Mouse (Mus musculus): ENCODE measurements around the gene Nmnat3. TPM values are rescaled to one million over a fixed set of nuclear protein-coding genes. Genes with fewer than 3 reads are reported as not detected.
A peak's percentile ranks its signal among the peaks of the same experiment; 100 is the strongest.

Gene Nmnat3
- total and polyA plus RNA-seq, 3 experiments: 16.0 to 19.3 (median 17.5) TPM

GRCm38 (mm10) chr9:98421903-98422302 lies 134.7 kb downstream of the Nmnat3 start:
- H3K27ac ChIP-seq: no peak overlapping the region
- TF ChIP-seq POLR2A (IDR thresholded peaks at IDR 0.05; ENCODE audit: insufficient read depth, low read depth, low read length) (no peak), CTCF (IDR thresholded peaks at IDR 0.05) (no peak), EP300 (IDR thresholded peaks at IDR 0.05; ENCODE audit: insufficient read depth, low read depth, low read length) (no peak)
- WGBS: 65% methylated on average over 3 of the region's 3 CpGs
- DNase-seq: no peak
- H3K4me3 ChIP-seq: no peak overlapping the region
- H3K4me1 ChIP-seq (ENCODE audit: control insufficient read depth, insufficient read depth, low read length): no peaks in the 10 kb centered on the region; the same call in 1 of the 2 replicates
- no peak overlapping the region for H3K9ac ChIP-seq (ENCODE audit: low read depth, low read length)
- intact Hi-C loops (cut with DNase I): no loop called here
- H3K79me2 ChIP-seq (replicated peaks; ENCODE audit: control insufficient read depth, insufficient read depth, low read length): no peaks in the 10 kb centered on the region
- no peaks in the 10 kb centered on the region; the same call in 1 of the 2 replicates for H3K27me3 ChIP-seq (ENCODE audit: control insufficient read depth, insufficient read depth, low read length)
- no peaks in the 10 kb centered on the region for H3K36me3 ChIP-seq (ENCODE audit: control insufficient read depth, insufficient read depth, low read length)

GRCm38 (mm10) chr9:98422656-98423055 lies 135.4 kb downstream of the Nmnat3 start, which contains the start of gene Rbp1:
Gene Rbp1, plus strand, starts transcription at chr9:98422961.
- H3K36me3 ChIP-seq (ENCODE audit: control insufficient read depth, insufficient read depth, low read length): no peaks in the 10 kb centered on the region
- TF ChIP-seq EP300 (IDR thresholded peaks at IDR 0.05; ENCODE audit: insufficient read depth, low read depth, low read length) (no peak), POLR2A (IDR thresholded peaks at IDR 0.05; ENCODE audit: insufficient read depth, low read depth, low read length) (no peak), CTCF (IDR thresholded peaks at IDR 0.05) (no peak)
- no peak within 1 kb of the TSS for H3K4me3 ChIP-seq
- no peaks in the 10 kb centered on the region; the same call in 1 of the 2 replicates for H3K27me3 ChIP-seq (ENCODE audit: control insufficient read depth, insufficient read depth, low read length)
- H3K9ac ChIP-seq (ENCODE audit: low read depth, low read length): no peak within 1 kb of the TSS
- H3K4me1 ChIP-seq (ENCODE audit: control insufficient read depth, insufficient read depth, low read length): no peaks in the 10 kb centered on the region; the same call in 1 of the 2 replicates
- intact Hi-C loops (cut with DNase I): no loop called here
- 84% methylated on average over 5 of the region's 5 CpGs for WGBS
- H3K79me2 ChIP-seq (replicated peaks; ENCODE audit: control insufficient read depth, insufficient read depth, low read length): no peaks in the 10 kb centered on the region
- DNase-seq: no peak
- H3K27ac ChIP-seq: no peak within 1 kb of the TSS

- Histone ChIP-seq H3K9ac (ENCODE audit: low read depth, low read length) (no peak overlapping the region), H3K4me3 (no peak overlapping the region), H3K79me2 (replicated peaks; ENCODE audit: control insufficient read depth, insufficient read depth, low read length) (no peaks in the 10 kb centered on the region), H3K4me1 (ENCODE audit: control insufficient read depth, insufficient read depth, low read length) (peaks cover 2% of the 10 kb centered on the region; the same call in 1 of the 2 replicates), H3K36me3 (ENCODE audit: control insufficient read depth, insufficient read depth, low read length) (no peaks in the 10 kb centered on the region), H3K27ac (no peak overlapping the region), H3K27me3 (ENCODE audit: control insufficient read depth, insufficient read depth, low read length) (no peaks in the 10 kb centered on the region; the same call in 1 of the 2 replicates)
- intact Hi-C loops (cut with DNase I): no loop called here
- TF ChIP-seq POLR2A (IDR thresholded peaks at IDR 0.05; ENCODE audit: insufficient read depth, low read depth, low read length): no peak
- TF ChIP-seq EP300 (IDR thresholded peaks at IDR 0.05; ENCODE audit: insufficient read depth, low read depth, low read length): no peak
- TF ChIP-seq CTCF (IDR thresholded peaks at IDR 0.05): no peak
- 32% methylated on average over 4 of the region's 4 CpGs for WGBS
- DNase-seq: no peak
Measured at GRCm38 (mm10) chr9:98423691-98424090, 136.5 kb downstream of the Nmnat3 start.

DNA sequence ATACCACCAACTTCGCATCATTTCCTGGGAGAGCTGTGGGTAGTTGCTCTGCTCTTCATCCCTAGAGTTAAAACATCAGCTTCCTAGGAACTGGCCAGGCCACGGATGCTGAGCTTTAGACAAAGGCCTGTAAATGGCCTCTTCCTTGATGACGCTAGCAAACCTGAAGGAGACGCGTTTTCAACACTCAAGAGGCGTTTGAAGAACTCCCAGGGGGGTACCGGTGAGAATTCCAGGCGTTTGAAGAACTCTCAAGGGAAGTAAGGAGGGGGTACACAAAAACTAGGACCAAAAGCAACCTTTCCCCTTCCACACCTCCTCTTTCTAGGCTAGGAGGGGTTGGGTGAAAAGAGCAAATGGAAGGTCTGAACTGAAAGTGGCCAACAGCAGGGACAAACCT lies 137.1 kb downstream of the Nmnat3 start:
- Histone ChIP-seq H3K27ac (0 out of 2 replicates have a peak overlapping the region, but pooled peaks have one; percentile 38), H3K9ac (ENCODE audit: low read depth, low read length) (no peak overlapping the region), H3K27me3 (ENCODE audit: control insufficient read depth, insufficient read depth, low read length) (no peaks in the 10 kb centered on the region; the same call in 1 of the 2 replicates), H3K79me2 (replicated peaks; ENCODE audit: control insufficient read depth, insufficient read depth, low read length) (no peaks in the 10 kb centered on the region), H3K36me3 (ENCODE audit: control insufficient read depth, insufficient read depth, low read length) (no peaks in the 10 kb centered on the region), H3K4me3 (peak overlapping the region; percentile 52; the same call in 1 of the 2 replicates), H3K4me1 (ENCODE audit: control insufficient read depth, insufficient read depth, low read length) (peaks cover 6% of the 10 kb centered on the region)
- DNase-seq: no peak
- intact Hi-C loops (cut with DNase I): no loop called here
- WGBS: 10% methylated on average over 8 of the region's 8 CpGs
- TF ChIP-seq CTCF (IDR thresholded peaks at IDR 0.05) (no peak), POLR2A (IDR thresholded peaks at IDR 0.05; ENCODE audit: insufficient read depth, low read depth, low read length) (no peak), EP300 (IDR thresholded peaks at IDR 0.05; ENCODE audit: insufficient read depth, low read depth, low read length) (no peak)

DNA sequence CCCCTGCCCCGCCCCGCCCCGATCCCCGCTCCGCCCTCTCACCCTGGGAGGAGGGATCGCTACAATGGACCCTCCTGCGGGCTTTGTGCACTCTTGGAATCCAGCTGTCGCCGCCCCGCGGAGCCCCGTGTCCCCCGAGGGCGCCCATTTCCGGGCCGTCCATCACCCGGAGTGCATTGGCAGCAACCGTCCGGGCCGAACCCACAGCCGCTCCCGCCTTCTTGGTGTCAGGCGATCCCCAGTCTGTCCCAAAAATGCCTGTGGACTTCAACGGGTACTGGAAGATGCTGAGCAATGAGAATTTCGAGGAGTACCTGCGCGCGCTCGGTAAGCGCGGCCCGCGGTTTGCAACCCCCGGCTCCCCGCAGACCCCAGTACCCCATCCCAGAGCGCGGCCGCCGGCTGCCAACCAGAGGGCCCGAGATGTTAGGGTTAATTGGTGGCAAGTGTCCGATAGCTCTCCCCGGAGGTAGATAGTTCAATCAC lies 137.5 kb downstream of the Nmnat3 start:
- peak; percentile 70 to 72 for DNase-seq
- intact Hi-C loops (cut with DNase I): no loop called here
- Histone ChIP-seq H3K79me2 (replicated peaks; ENCODE audit: control insufficient read depth, insufficient read depth, low read length) (no peaks in the 10 kb centered on the region), H3K27me3 (ENCODE audit: control insufficient read depth, insufficient read depth, low read length) (no peaks in the 10 kb centered on the region; the same call in 1 of the 2 replicates), H3K36me3 (ENCODE audit: control insufficient read depth, insufficient read depth, low read length) (no peaks in the 10 kb centered on the region), H3K4me3 (peak overlapping the region; percentile 52), H3K9ac (ENCODE audit: low read depth, low read length) (peak overlapping the region; percentile 42), H3K4me1 (ENCODE audit: control insufficient read depth, insufficient read depth, low read length) (peaks cover 9% of the 10 kb centered on the region), H3K27ac (peak overlapping the region; percentile 55)
- TF ChIP-seq EP300 (IDR thresholded peaks at IDR 0.05; ENCODE audit: insufficient read depth, low read depth, low read length) (no peak), CTCF (IDR thresholded peaks at IDR 0.05) (no peak), POLR2A (IDR thresholded peaks at IDR 0.05; ENCODE audit: insufficient read depth, low read depth, low read length) (no peak)
- WGBS: 1% methylated on average over 42 of the region's 42 CpGs

- peak overlapping the region; percentile 12; the same call in 1 of the 2 replicates for H3K9ac ChIP-seq (ENCODE audit: low read depth, low read length)
- no peak for TF ChIP-seq EP300 (IDR thresholded peaks at IDR 0.05; ENCODE audit: insufficient read depth, low read depth, low read length)
- no peak for TF ChIP-seq POLR2A (IDR thresholded peaks at IDR 0.05; ENCODE audit: insufficient read depth, low read depth, low read length)
- no peak for TF ChIP-seq CTCF (IDR thresholded peaks at IDR 0.05)
- no peaks in the 10 kb centered on the region for H3K79me2 ChIP-seq (replicated peaks; ENCODE audit: control insufficient read depth, insufficient read depth, low read length)
- peak overlapping the region; percentile 6 for H3K27ac ChIP-seq
- H3K27me3 ChIP-seq (ENCODE audit: control insufficient read depth, insufficient read depth, low read length): no peaks in the 10 kb centered on the region; the same call in 1 of the 2 replicates
- H3K36me3 ChIP-seq (ENCODE audit: control insufficient read depth, insufficient read depth, low read length): no peaks in the 10 kb centered on the region
- peaks cover 10% of the 10 kb centered on the region for H3K4me1 ChIP-seq (ENCODE audit: control insufficient read depth, insufficient read depth, low read length)
- 34% methylated on average over 19 of the region's 19 CpGs for WGBS
- intact Hi-C loops (cut with DNase I): no loop called here
- DNase-seq: peak in 1 of 2 experiments; percentile 25
- peak overlapping the region; percentile 52 for H3K4me3 ChIP-seq
Measured at GRCm38 (mm10) chr9:98425351-98425880, 138.2 kb downstream of the Nmnat3 start.
